Mouse (Mus musculus) lung, postnatal 0 days (tissue): ENCODE results near the gene Erbb2.

ENCODE experiments used
- CTCF ChIP-seq: IDR thresholded peaks from 2 replicates; pipeline ENCODE4 v1.5.1; 2016; ENCODE audit warnings: antibody characterized with exemption, mild to moderate bottlenecking
- EP300 ChIP-seq: IDR thresholded peaks from 2 replicates; pipeline ENCODE4 v1.6.1; 2016; ENCODE audit warnings: antibody characterized with exemption, mild to moderate bottlenecking, control low read depth

GRCm38 (mm10) chr11:98400816-98401215 is 11.5 kb upstream of the Erbb2 start:
- TF ChIP-seq EP300 (no peak), CTCF (no peak)
